Mouse (Mus musculus) cerebellum, postnatal 36 days (tissue): ENCODE measurements around the gene Shc2.
A peak's percentile ranks its signal among the peaks of the same experiment; 100 is the strongest.

Source experiments
- DNase-seq, 2 experiments: peaks; one replicate each; pipeline ENCODE4 v3.0.0; 2021 to 2022; ENCODE audit warnings: mixed read lengths in 2 of 2

Shc2 gene

GRCm38 (mm10) chr10:79668076-79668475 lies 30.4 kb upstream of the Shc2 start:
- DNase-seq: peak in 1 of 2 experiments; percentile 16

- no peak for DNase-seq
These were observed 28.8 kb upstream of the Shc2 start for GRCm38 (mm10) chr10:79666493-79666892.

GRCm38 (mm10) chr10:79665051-79665450 lies 27.3 kb upstream of the Shc2 start:
- no peak for DNase-seq

DNA sequence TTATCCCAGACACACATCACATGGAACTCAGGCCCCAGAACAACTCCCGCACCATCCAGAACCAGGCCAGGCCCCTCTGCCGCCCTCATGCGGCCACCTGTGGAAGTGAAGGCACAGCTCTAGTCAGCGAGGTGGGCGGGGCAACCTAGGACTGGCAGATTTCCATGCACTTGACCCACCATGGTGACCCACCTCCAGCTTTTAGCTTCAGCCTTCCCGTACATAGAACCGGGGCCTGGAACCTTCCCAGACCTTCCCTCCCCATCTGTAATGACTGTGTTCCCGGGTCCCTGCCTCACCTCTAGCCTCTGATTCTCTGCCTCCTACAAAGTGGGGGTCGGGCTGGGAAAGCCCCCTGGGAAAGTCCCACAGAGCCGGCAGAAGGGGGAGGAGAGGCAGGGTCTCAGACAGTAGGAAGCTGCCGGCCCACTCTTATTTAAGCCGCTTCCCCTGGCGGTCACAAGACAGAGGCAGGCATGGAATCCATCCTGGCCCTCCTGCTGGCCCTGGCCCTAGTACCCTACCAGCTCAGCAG lies 26.5 kb upstream of the Shc2 start, which contains the start of gene Madcam1:
Madcam1 (plus strand) TSS at position 429 of the 535 bp plus-strand sequence.
- peak; percentile 72 to 77 for DNase-seq

GRCm38 (mm10) chr10:79661861-79662260 lies 24.1 kb upstream of the Shc2 start:
- no peak for DNase-seq

DNA sequence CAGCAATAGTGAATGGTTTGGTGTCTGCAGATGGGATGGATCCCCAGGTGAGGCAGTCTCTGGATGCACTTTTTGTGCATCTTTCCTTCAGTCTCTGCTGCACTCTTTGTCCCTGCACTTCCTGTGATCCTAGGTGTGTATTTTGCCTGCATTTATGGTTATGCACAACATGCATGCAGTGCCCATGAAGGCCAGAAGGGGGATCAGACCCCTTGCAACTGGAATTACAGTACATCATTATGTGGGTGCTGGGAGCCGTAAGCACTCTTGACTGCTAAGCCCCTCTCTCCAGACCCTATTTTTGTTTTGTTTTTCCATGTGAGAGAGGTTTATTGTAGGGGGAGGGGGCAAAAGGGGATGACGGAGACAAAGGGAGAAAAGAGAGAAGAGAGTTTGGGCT lies 22.6 kb upstream of the Shc2 start:
- no peak for DNase-seq

- no peak for DNase-seq
These were observed 21.1 kb upstream of the Shc2 start for GRCm38 (mm10) chr10:79658829-79659228.

DNA sequence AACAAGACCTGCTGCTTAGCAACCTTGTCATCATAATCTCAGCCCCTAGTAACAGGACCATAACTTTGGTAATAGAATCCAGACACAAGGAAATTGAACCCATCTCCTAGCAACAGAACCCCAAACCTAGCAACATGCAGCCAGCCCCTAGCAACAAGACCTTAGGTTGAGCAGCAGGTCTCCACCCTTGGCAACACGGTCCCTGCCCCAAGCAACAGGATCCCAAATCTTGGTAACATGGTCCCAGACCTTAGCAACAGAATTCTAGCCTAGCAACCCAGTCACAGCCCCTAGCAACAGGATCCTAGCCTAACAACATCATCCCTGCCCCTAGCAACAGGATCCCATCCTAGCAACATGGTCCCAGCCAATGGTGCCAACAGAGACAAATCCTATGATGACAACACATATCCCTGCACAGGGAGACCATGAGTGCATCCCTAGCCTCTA lies 17.3 kb upstream of the Shc2 start:
- DNase-seq: no peak

- no peak for DNase-seq
These were observed 15.1 kb upstream of the Shc2 start for GRCm38 (mm10) chr10:79652789-79653188.

- DNase-seq: peak; percentile 83 to 89
These were observed 11.5 kb upstream of the Shc2 start for GRCm38 (mm10) chr10:79649070-79649751.

DNA sequence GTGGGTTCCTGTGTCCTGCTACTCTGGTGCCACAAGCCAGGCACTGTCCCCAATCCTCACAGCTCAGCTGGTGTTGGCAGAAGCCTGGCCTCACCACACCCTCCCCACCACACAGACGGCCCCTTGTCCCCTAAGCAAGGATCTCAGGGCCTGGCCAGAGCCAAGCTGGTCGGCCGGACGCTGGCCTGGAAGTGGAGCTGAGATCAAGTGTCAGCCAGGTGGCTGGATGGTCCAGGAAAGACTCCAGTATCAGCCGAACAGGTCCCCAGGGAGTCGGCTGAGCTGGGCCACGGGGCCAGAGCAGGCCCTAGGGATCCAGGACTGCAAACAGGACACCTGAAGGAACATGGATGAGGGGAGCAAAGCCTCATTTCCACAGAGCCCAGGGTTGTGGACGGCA lies 8.0 kb upstream of the Shc2 start, which contains the start of gene Odf3l2:
Odf3l2 (minus strand) TSS at position 28 of the 400 bp plus-strand sequence.
- no peak for DNase-seq

DNA sequence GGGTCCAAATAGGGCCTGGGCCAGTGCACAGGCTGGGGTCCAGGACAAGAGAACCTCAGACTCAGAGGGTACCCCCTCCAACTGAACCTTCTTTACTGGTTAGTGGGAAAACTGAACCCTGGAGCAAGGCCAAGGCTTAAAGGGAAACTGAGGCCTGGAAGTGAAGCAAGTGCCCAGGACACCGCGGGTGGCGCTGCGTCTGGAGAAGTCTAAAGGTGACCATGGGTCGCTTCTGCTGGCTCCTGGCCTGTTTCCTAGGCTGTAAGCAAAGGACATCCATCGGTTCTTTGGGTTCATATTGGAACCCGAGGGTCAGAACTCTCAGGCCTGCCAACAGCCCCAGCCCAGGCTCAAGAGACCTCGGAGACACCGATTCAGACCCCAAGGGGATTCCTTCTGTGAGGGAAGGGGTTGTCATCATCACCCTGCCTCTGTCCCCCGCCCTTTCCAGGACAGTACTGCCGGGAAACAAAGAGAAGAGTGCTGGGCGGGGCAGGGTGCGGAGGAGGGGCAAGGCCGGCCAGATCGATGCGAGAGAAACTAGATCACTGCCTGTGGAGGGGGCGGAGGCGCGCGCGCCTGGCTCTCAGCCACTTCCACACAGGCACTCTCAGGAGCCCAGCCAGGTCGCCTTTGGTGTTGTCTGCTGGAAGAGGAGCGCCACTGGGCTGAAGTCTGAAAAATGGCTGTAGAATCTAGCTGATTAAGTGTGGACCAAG lies 927 bp upstream of the Shc2 start:
- DNase-seq: peak; percentile 51 to 64

- peak in 1 of 2 experiments; percentile 42 for DNase-seq
These were observed 1.4 kb downstream of the Shc2 start for GRCm38 (mm10) chr10:79636287-79636686.

GRCm38 (mm10) chr10:79633006-79633777 lies 4.5 kb downstream of the Shc2 start:
- no peak for DNase-seq

- DNase-seq: no peak
These were observed 6.3 kb downstream of the Shc2 start for GRCm38 (mm10) chr10:79631432-79631831.

GRCm38 (mm10) chr10:79628377-79628776 lies 9.3 kb downstream of the Shc2 start:
- no peak for DNase-seq

DNA sequence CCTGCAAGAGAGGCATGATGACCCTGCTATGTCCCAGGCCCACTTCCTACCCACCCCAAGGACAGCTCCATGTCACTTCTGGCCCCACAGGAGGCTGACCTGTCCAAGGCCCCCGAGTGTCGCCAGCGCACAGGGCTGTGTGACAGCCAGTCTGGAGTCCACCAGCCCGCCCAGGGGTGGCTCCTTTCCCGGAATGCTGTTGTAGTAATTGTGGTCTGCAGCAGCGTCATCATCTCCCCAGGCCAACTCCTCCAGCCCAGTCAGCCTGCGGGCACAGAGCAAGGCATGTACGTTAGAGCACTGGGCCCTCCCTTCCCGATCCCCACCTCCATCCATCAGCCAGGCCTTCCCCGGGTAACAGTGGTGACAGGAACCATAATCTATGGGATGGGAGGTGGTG lies 11.6 kb downstream of the Shc2 start:
- no peak for DNase-seq

DNA sequence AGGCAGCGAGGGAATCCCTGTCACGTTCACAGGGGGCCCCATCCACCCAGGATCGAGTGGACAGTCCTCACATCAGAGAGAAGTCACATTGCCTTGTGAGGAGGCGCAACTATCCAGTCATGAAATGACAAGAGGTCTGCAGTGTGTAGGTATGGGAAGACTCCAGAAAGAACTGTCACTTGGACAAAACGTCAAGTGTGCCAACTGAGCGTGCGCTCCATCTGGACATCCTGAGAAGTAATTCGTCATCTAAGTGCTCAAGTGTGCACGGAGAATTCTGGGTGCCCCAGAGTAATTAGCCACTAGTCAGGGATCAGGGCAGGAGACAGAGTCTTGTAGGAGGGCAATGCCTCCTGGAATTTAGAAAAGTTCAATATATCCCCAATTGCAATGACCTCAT lies 12.3 kb downstream of the Shc2 start:
- peak in 1 of 2 experiments; percentile 32 for DNase-seq

- peak; percentile 30 to 36 for DNase-seq
These were observed 13.8 kb downstream of the Shc2 start for GRCm38 (mm10) chr10:79623950-79624349.

- DNase-seq: no peak
These were observed 21.3 kb downstream of the Shc2 start for GRCm38 (mm10) chr10:79616376-79616775.

DNA sequence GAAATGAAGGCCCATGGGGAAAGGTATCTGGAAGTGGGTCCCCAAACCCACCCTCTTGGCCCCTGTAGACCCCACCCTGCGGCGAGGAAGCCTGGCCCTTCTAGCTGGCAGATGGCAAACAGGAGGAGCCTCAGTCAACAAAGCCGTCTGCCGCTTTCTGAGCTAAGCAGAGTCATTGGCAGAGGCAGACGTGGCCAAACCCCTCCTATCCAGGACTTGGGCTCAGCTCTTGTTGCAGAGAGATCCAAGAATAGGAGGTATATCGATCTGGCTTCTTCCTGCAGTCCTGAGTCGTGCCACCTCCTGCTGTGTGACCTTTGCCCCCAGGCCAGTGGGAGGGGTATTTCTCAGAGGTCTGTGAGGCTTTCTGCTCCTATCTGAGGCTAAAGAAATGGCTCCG lies 21.9 kb downstream of the Shc2 start:
- DNase-seq: peak; percentile 56 to 59

DNA sequence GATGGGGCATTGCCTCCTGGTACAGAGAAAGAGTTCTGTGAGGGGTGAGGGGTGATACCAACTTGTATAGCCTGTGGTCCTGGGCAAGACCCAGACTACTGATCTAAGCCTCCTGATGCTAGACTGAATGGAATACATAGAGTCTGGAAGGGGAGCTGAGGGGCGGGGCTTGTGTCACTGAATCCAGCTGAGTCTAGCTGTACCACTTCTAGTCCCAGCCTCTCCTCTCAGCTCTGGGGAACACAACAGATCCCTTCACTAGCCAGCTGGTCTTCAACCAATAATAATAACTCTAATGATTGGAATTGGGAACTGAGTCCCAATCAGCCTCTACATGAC lies 23.4 kb downstream of the Shc2 start:
- no peak for DNase-seq
